Mouse (Mus musculus) stomach, embryonic 15.5 days (tissue): Measurements from ENCODE around the gene Wnt9a. TPM values are rescaled to one million over a fixed set of nuclear protein-coding genes. Genes with fewer than 3 reads are reported as not detected.

Experiments used
- ATAC-seq: fragments of 200-750 bp; cut with Nextera tagmentation; 2 replicates; pipeline ENCODE4 v1.8.0; 2017; ENCODE audit warnings: low read depth, moderate number of reproducible peaks, moderate TSS enrichment; ENCODE audit not compliant: insufficient read depth, low FRiP score
- H3K27ac ChIP-seq: fragments of 300-500 bp; sonication (generic); 2 replicates; pipeline ENCODE4 v1.5.1; 2015; ENCODE audit warnings: mild to moderate bottlenecking, inconsistent platforms
- H3K27me3 ChIP-seq: fragments of 300-500 bp; sonication (generic); replicated peaks from 2 replicates; pipeline ENCODE4 v1.6.1; 2015; ENCODE audit warnings: inconsistent platforms
- H3K36me3 ChIP-seq: fragments of 300-500 bp; sonication (generic); 2 replicates; pipeline ENCODE4 v1.6.1; 2015; ENCODE audit warnings: inconsistent platforms
- H3K4me1 ChIP-seq: fragments of 300-500 bp; sonication (generic); 2 replicates; pipeline ENCODE4 v1.6.1; 2015; ENCODE audit warnings: inconsistent platforms
- H3K4me2 ChIP-seq: fragments of 300-500 bp; sonication (generic); 2 replicates; pipeline ENCODE4 v1.6.1; 2015; ENCODE audit warnings: mild to moderate bottlenecking, inconsistent platforms
- H3K4me3 ChIP-seq: fragments of 300-500 bp; sonication (generic); replicated peaks from 2 replicates; pipeline ENCODE4 v1.5.1; 2015; ENCODE audit warnings: inconsistent platforms
- H3K9ac ChIP-seq: fragments of 300-500 bp; sonication (generic); 2 replicates; pipeline ENCODE4 v1.6.1; 2015; ENCODE audit warnings: inconsistent platforms
- H3K9me3 ChIP-seq: fragments of 300-500 bp; sonication (generic); 2 replicates; pipeline ENCODE4 v1.6.1; 2016; ENCODE audit warnings: inconsistent platforms
- WGBS: fragments of 180-500 bp; shearing (Covaris S2); methylation state at CpG from one replicate; pipeline ENCODE4 v1.1.7; 2015; 5-methylcytosine and 5-hydroxymethylcytosine counted together
- polyA plus RNA-seq: library from polyadenylated mRNA; unstranded; fragments of >200 nt; fragmentation: Nextera tagmentation; extraction: Ambion mirVana; gene quantifications from 2 replicates; pipeline ENCODE4 v1.2.1, GENCODE M21; 2015

Wnt9a gene
- polyA plus RNA-seq, 1 experiment from 2014 or later, result 4.9 TPM

- Histone ChIP-seq H3K27ac (no peak overlapping the region), H3K4me3 (no peak overlapping the region), H3K27me3 (peaks cover 46% of the 10 kb centered on the region), H3K9me3 (no peaks in the 10 kb centered on the region), H3K4me1 (peaks cover 42% of the 10 kb centered on the region), H3K4me2 (peak overlapping the region; percentile 93), H3K36me3 (no peaks in the 10 kb centered on the region), H3K9ac (no peak overlapping the region; the same call in 1 of the 2 replicates)
- 13% methylated on average over 10 of the region's 10 CpGs for WGBS
- ATAC-seq, result no peak
Measured at GRCm38 (mm10) chr11:59305821-59306215, 910 bp upstream of the Wnt9a start.

GRCm38 (mm10) chr11:59307422-59308163 lies 865 bp downstream of the Wnt9a start:
- Histone ChIP-seq H3K27me3 (peaks cover 46% of the 10 kb centered on the region), H3K4me2 (peak overlapping the region; percentile 93), H3K27ac (no peak overlapping the region), H3K36me3 (no peaks in the 10 kb centered on the region), H3K9me3 (no peaks in the 10 kb centered on the region), H3K4me3 (peak overlapping the region; percentile 65), H3K4me1 (peaks cover 52% of the 10 kb centered on the region), H3K9ac (no peak overlapping the region; the same call in 1 of the 2 replicates)
- ATAC-seq, result peak; percentile 54; the same call in 1 of the 2 replicates
- 1% methylated on average over 45 of the region's 45 CpGs for WGBS

GRCm38 (mm10) chr11:59308164-59308542 lies 1.4 kb downstream of the Wnt9a start:
- ATAC-seq, result no peak
- Histone ChIP-seq H3K4me1 (peaks cover 56% of the 10 kb centered on the region), H3K9me3 (no peaks in the 10 kb centered on the region), H3K9ac (no peak overlapping the region), H3K27ac (no peak overlapping the region), H3K4me3 (peak overlapping the region; percentile 65), H3K4me2 (peak overlapping the region; percentile 93), H3K27me3 (peaks cover 46% of the 10 kb centered on the region), H3K36me3 (no peaks in the 10 kb centered on the region)
- 29% methylated on average over 12 of the region's 12 CpGs for WGBS

- Histone ChIP-seq H3K9ac (no peak overlapping the region), H3K27me3 (peaks cover 43% of the 10 kb centered on the region), H3K4me2 (peak overlapping the region; percentile 93), H3K4me3 (peak overlapping the region; percentile 65), H3K36me3 (no peaks in the 10 kb centered on the region), H3K4me1 (peaks cover 60% of the 10 kb centered on the region), H3K9me3 (no peaks in the 10 kb centered on the region), H3K27ac (peak overlapping the region; percentile 62; the same call in 1 of the 2 replicates)
- 38% methylated on average over 6 of the region's 6 CpGs for WGBS
- no peak for ATAC-seq
Measured at GRCm38 (mm10) chr11:59308625-59309024, 1.9 kb downstream of the Wnt9a start.

- no peak overlapping the region for H3K4me3 ChIP-seq
- H3K27ac ChIP-seq, result peak overlapping the region; percentile 62; the same call in 1 of the 2 replicates
- H3K4me1 ChIP-seq, result peaks cover 67% of the 10 kb centered on the region
- peak overlapping the region; percentile 93 for H3K4me2 ChIP-seq
- peaks cover 38% of the 10 kb centered on the region for H3K27me3 ChIP-seq
- no peak overlapping the region for H3K9ac ChIP-seq
- no peaks in the 10 kb centered on the region for H3K36me3 ChIP-seq
- WGBS, result 18% methylated on average over 12 of the region's 12 CpGs
- H3K9me3 ChIP-seq, result no peaks in the 10 kb centered on the region
- ATAC-seq, result peak; percentile 65
Measured at GRCm38 (mm10) chr11:59309106-59309805, 2.5 kb downstream of the Wnt9a start.

GRCm38 (mm10) chr11:59309976-59310375 lies 3.2 kb downstream of the Wnt9a start:
- peak overlapping the region; percentile 62 for H3K27ac ChIP-seq
- peaks cover 30% of the 10 kb centered on the region for H3K27me3 ChIP-seq
- H3K4me1 ChIP-seq, result peaks cover 71% of the 10 kb centered on the region
- H3K4me2 ChIP-seq, result peak overlapping the region; percentile 93; the same call in 1 of the 2 replicates
- H3K9ac ChIP-seq, result no peak overlapping the region
- WGBS, result 59% methylated on average over 8 of the region's 8 CpGs
- H3K9me3 ChIP-seq, result no peaks in the 10 kb centered on the region
- no peaks in the 10 kb centered on the region for H3K36me3 ChIP-seq
- ATAC-seq, result no peak
- no peak overlapping the region for H3K4me3 ChIP-seq

- no peak overlapping the region for H3K4me3 ChIP-seq
- ATAC-seq, result no peak
- H3K27me3 ChIP-seq, result peaks cover 11% of the 10 kb centered on the region
- H3K27ac ChIP-seq, result no peak overlapping the region
- H3K4me2 ChIP-seq, result no peak overlapping the region
- peaks cover 55% of the 10 kb centered on the region for H3K4me1 ChIP-seq
- no peaks in the 10 kb centered on the region for H3K9me3 ChIP-seq
- no peaks in the 10 kb centered on the region for H3K36me3 ChIP-seq
- WGBS, result 54% methylated on average over 6 of the region's 6 CpGs
- no peak overlapping the region for H3K9ac ChIP-seq
Measured at GRCm38 (mm10) chr11:59312060-59312459, 5.3 kb downstream of the Wnt9a start.

GRCm38 (mm10) chr11:59312501-59312900 lies 5.8 kb downstream of the Wnt9a start:
- Histone ChIP-seq H3K36me3 (no peaks in the 10 kb centered on the region), H3K4me3 (no peak overlapping the region), H3K27me3 (peaks cover 7% of the 10 kb centered on the region), H3K27ac (no peak overlapping the region), H3K4me2 (no peak overlapping the region), H3K4me1 (peaks cover 51% of the 10 kb centered on the region), H3K9ac (no peak overlapping the region), H3K9me3 (no peaks in the 10 kb centered on the region)
- WGBS, result 45% methylated on average over 8 of the region's 8 CpGs
- ATAC-seq, result no peak

GRCm38 (mm10) chr11:59313029-59313811 lies 6.5 kb downstream of the Wnt9a start:
- ATAC-seq, result no peak
- peaks cover 45% of the 10 kb centered on the region for H3K4me1 ChIP-seq
- H3K36me3 ChIP-seq, result no peaks in the 10 kb centered on the region
- no peak overlapping the region for H3K9ac ChIP-seq
- H3K4me3 ChIP-seq, result no peak overlapping the region
- peaks cover 2% of the 10 kb centered on the region; the same call in 1 of the 2 replicates for H3K27me3 ChIP-seq
- 47% methylated on average over 17 of the region's 17 CpGs for WGBS
- H3K4me2 ChIP-seq, result no peak overlapping the region
- H3K9me3 ChIP-seq, result no peaks in the 10 kb centered on the region
- no peak overlapping the region for H3K27ac ChIP-seq

- H3K4me1 ChIP-seq, result peaks cover 37% of the 10 kb centered on the region
- no peaks in the 10 kb centered on the region for H3K9me3 ChIP-seq
- H3K27ac ChIP-seq, result no peak overlapping the region
- H3K4me2 ChIP-seq, result no peak overlapping the region
- ATAC-seq, result no peak
- no peaks in the 10 kb centered on the region for H3K36me3 ChIP-seq
- no peak overlapping the region for H3K4me3 ChIP-seq
- H3K9ac ChIP-seq, result no peak overlapping the region
- WGBS, result 44% methylated on average over 11 of the region's 11 CpGs
- H3K27me3 ChIP-seq, result no peaks in the 10 kb centered on the region
Measured at GRCm38 (mm10) chr11:59313944-59314343, 7.2 kb downstream of the Wnt9a start.

GRCm38 (mm10) chr11:59316517-59316916 lies 9.8 kb downstream of the Wnt9a start:
- Histone ChIP-seq H3K27me3 (no peaks in the 10 kb centered on the region), H3K4me2 (no peak overlapping the region), H3K36me3 (no peaks in the 10 kb centered on the region), H3K9me3 (no peaks in the 10 kb centered on the region), H3K27ac (no peak overlapping the region), H3K4me1 (peaks cover 29% of the 10 kb centered on the region), H3K4me3 (no peak overlapping the region), H3K9ac (no peak overlapping the region)
- 52% methylated on average over 6 of the region's 6 CpGs for WGBS
- ATAC-seq, result no peak
